Mouse (Mus musculus) NIH3T3 (cell line): ENCODE data around the gene Ndufb7.

Experiments used
- DNase-seq: peaks from one replicate; pipeline ENCODE4 v3.0.0-alpha.2; 2012; ENCODE audit warnings: low read depth

The Ndufb7 gene

DNA sequence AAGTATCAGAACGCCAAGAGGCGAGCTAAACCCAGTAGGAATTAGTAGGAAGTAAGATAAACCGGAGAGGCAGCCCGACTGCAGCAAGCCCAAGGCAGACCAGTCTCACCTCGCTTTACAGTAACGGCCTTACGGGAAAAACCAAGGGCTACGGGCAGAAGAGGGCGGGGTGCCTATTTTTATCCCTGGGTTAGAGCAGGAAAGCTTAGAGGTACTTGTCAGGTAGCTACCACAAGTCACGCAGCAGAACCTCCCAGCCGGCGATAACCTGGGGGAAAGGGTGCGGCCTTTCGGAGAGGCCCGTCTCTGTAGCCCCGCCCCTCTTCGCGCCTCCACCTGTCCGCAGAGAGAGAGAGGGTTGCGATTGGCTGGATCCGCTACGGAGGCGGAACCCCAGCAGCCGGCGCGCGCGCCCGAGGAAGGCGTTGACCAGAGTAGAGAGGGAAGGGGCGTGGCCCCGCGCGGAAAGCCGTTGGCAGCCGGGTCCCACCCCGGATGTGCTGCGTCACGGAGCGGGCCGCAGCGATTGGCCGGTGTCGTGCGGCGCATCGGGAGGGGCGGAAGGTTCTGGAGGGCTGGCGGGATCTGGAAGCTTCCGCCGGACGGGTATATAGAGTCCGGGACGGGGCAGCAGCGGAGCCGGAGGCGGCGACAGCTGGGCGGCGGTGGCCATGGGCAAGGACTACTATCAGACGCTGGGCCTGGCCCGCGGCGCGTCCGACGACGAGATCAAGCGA is 41.4 kb downstream of the Ndufb7 start, which contains the start of the genes Tecr and Dnajb1:
Gene Tecr (minus strand): TSS at position 311 of the 737 bp plus-strand sequence.
Gene Dnajb1 (plus strand): TSS at position 533 of the 737 bp plus-strand sequence.
- DNase-seq, result peak; percentile 100

DNA sequence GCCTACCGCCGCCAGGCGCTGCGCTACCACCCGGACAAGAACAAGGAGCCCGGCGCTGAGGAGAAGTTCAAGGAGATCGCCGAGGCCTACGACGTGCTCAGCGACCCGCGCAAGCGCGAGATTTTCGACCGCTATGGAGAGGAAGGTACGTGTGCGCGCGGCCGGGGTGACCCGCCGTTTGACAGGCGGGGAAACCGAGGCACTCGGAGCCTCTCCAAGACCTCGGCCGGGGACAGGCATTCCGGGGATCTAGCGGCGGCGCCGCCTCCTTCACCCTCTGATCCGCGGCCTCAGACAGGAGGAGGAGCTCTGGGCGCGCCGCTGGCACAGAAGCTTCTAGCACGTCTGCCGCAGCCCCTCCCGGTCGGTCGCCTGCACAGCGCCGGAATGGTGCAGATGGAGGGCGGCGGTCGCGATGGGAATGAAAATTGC is 41.9 kb downstream of the Ndufb7 start:
- DNase-seq, result peak; percentile 87

DNA sequence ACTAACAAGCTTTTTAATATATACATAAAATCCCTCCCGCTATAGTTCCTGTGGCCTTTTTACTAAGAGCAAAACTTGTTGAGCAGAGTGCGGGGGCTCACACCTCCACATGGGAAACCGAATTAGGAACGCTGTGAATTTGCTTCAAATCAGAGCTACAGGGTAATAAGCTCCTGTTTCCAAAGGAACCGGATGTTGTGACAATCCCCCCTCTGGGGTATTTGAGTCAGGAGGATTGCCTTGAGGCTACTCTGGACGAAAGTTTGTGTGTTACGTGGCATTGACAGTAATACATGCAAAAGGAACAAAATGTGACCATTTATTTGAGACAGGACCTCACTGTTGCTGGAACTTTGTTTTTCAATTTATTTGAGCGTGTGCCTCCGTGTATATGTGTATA is 42.6 kb downstream of the Ndufb7 start:
- no peak for DNase-seq

DNA sequence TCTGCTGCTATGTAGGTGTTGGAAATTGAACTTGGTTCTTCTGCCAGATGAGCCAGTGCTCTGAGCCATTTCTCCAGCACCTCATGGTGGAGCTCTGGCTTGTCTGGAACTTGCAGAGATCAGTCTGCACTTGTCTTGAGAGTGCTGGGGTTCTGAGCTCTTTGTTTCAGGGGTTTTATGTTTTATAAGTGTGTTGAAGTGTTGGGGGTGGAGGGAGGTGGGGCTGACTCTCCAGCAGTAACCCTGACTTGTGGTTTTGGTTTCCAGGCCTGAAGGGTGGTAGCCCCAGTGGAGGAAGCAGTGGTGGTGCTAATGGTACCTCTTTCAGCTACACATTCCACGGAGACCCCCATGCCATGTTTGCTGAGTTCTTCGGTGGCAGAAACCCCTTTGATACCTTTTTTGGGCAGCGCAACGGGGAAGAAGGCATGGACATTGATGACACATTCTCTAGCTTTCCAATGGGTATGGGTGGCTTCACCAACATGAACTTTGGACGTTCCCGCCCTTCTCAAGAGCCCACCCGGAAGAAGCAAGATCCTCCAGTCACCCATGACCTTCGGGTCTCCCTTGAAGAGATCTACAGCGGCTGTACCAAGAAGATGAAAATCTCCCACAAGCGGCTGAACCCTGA is 43.2 kb downstream of the Ndufb7 start:
- DNase-seq, result no peak

DNA sequence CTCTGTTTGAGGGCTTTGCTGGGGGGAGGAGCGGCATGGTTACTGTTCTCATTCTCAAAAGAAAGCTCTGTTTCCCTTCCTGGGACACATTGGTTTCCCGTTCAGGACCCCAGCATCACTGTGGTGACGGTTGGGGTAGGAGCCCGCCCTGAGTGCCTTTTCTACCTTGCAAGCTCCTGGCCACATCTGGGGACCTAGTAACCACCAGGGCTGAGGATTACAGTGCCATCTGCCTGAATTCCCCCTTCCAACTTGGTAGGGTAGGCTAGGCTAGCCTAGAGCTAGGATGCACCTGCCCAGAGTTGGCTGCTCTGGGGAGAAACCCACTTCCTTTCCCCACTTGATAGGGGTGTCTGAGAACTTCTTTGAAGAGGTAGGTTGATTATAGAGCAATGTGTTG is 45.5 kb downstream of the Ndufb7 start:
- DNase-seq, result no peak

DNA sequence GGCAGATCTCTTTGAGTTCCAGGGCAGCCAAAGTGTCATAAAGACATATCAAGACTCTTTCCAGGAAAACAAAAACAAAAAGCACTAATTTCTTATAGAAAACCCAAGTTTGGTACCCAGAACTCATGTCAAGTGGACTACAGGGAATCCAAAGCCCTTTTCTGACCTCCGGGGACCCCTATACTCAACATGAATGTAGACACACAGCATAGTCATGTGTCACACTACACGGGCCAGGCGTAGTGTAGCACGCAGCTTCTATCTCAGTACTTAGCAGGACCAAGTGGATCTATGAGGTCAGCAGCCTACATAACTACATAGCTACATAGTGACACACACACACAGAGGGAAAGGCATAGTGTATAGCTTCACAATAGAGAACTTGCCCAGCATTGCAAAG is 47.2 kb downstream of the Ndufb7 start:
- no peak for DNase-seq

DNA sequence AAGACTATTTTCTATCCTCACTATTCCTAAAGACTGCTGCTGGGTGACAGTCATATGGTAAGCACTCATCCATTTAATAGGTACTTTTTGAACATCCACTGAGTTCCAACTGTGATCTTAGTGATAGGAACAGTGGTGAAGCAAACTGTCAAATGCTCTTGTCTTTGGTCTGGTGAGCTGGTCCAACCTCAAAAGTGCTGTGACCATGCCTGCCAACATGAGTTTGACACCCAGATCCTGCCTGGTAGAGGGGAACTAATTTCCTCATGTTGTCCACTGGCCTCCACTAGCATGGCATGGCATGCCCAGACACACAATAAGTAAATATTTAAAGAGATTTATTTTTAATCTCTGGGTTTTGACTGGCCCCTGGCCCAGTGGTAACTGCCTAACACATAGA is 50.2 kb downstream of the Ndufb7 start:
- no peak for DNase-seq

DNA sequence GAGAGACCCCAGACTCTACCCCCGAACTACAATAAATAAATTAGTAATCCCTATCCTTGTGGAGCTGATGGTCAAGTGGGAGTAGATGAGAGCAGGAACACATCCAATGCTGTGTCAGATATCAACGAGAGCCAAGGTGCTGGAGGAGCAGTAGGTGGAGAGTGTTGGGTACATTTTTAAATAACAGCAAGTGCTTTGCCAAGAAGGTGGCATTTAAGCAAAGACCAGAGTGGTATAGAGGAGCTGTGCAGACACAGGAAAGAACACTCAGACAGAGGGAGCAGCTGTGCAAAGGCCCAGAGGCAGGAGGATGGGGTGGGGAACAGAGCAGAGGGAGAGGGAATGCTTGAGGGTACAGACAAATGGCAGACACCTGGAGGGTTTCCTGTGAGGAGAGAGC is 50.6 kb downstream of the Ndufb7 start:
- DNase-seq, result no peak

DNA sequence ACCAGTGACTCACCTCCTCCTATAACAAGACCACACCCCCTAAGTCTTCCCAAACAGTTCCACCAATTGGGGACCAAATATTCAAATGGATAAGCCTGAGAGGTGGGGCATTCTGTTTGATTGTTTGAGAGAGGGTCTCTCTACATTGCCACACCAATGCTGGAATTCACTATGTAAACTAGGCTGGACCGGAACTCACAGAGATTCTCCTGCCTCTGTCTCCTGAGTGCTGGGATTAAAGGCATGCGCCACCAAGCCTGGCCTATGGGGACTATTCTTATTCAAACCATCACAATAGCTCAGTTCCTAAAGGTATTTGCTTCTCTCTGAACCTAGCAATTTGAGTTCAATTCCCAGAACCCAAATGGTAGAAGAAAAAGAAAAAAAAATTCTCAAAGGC is 52.1 kb downstream of the Ndufb7 start:
- DNase-seq, result no peak

DNA sequence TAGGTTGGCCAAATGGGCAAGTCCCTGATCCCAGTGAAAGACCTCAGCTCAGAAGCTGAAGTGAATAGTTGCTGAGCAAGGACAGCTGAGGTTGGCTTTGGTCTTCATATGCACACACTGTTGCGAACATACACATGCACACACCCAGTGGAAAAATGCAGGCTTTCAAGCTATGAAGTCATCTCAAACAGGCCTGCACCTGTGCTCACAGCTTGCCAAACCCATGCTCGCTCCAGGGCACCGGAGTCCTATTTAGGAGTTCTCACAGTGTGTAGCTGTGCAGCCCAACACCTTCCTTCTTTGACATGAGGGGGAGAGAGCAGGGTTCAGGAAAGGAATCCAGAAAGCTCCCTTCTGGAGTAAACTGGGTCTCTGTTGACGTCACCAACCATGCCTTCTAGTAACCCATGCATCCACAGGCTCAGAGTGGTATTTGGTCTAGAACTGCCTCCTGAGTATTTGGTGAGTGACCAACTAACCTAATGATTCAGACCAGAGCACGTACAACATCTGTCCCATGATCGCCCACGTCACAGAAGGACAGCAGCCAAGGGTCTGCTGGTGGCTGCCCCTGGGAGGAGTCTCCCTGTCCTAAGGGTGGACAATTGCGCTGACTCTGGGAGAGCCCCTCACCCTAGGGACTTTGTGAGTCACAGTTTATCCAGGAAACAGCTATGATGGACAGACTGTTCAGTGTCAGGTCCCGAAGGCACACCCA is 53.3 kb downstream of the Ndufb7 start:
- peak; percentile 49 for DNase-seq
